Mouse (Mus musculus) spleen, embryonic (tissue): ENCODE measurements around the gene Pmvk.
"Not testable (repeated sequence)": the region's sequence is repeated elsewhere in the genome, so short reads cannot be mapped to it uniquely, and the experiment has no call there.

Experiments used
- CTCF ChIA-PET: fragments of 350-600 bp; sonication (Branson Sonifier 250); formaldehyde crosslinking; loops from one replicate; lab custom pipeline; 2022; lab: Charles Lee

Pmvk gene

GRCm38 (mm10) chr3:89425876-89426275 is 28.5 kb upstream of the Pmvk start:
- CTCF ChIA-PET = interaction anchor here (0.6 kb wide), 2 partner anchors 13 to 41 kb away, joined by 3 to 4 read pairs; no protein-coding TSS in a partner anchor

- CTCF ChIA-PET = not testable (repeated sequence)
Observed at GRCm38 (mm10) chr3:89429021-89429420, 25.3 kb upstream of the Pmvk start.

GRCm38 (mm10) chr3:89430171-89431159 is 23.9 kb upstream of the Pmvk start, which contains the start of gene Pygo2:
Pygo2 (plus strand) TSS chr3:89430214.
- CTCF ChIA-PET = no interaction called here

GRCm38 (mm10) chr3:89432606-89433005 is 21.7 kb upstream of the Pmvk start:
- CTCF ChIA-PET = interaction anchor here (0.6 kb wide), 1 partner anchor 402 kb away, joined by 4 read pairs; no protein-coding TSS in a partner anchor

GRCm38 (mm10) chr3:89434532-89434931 is 19.8 kb upstream of the Pmvk start:
- CTCF ChIA-PET = no interaction called here

- CTCF ChIA-PET = no interaction called here
Observed at GRCm38 (mm10) chr3:89435041-89435440, 19.3 kb upstream of the Pmvk start.

- CTCF ChIA-PET = interaction anchor here (0.6 to 0.7 kb wide), 2 partner anchors 43 to 404 kb away, joined by 3 to 5 read pairs; no protein-coding TSS in a partner anchor
Observed at GRCm38 (mm10) chr3:89436176-89437113, 17.9 kb upstream of the Pmvk start, which contains the start of gene Pbxip1. Pbxip1 (plus strand) TSS chr3:89436706.

- CTCF ChIA-PET = no interaction called here
Observed at GRCm38 (mm10) chr3:89437269-89437668, 17.1 kb upstream of the Pmvk start.

- CTCF ChIA-PET = interaction anchor here (1.0 kb wide), 1 partner anchor 9 kb away, joined by 3 read pairs; no protein-coding TSS in a partner anchor
Observed at GRCm38 (mm10) chr3:89440691-89441090, 13.7 kb upstream of the Pmvk start.

- CTCF ChIA-PET = interaction anchor here (0.7 to 1.6 kb wide), 5 partner anchors 8 to 36 kb away, joined by 3 to 6 read pairs (median 4); no protein-coding TSS in a partner anchor
Observed at GRCm38 (mm10) chr3:89448720-89449537, 5.4 kb upstream of the Pmvk start.

- CTCF ChIA-PET = interaction anchor here (0.5 to 1.6 kb wide), 5 partner anchors 9 to 64 kb away, joined by 3 to 6 read pairs (median 4); no protein-coding TSS in a partner anchor
Observed at GRCm38 (mm10) chr3:89449541-89449940, 4.8 kb upstream of the Pmvk start.

- CTCF ChIA-PET = interaction anchor here (0.6 to 0.8 kb wide), 3 partner anchors 13 to 62 kb away, joined by 3 to 6 read pairs (median 3); no protein-coding TSS in a partner anchor
Observed at GRCm38 (mm10) chr3:89451916-89452315, 2.4 kb upstream of the Pmvk start.

GRCm38 (mm10) chr3:89455786-89456285 is 1.5 kb downstream of the Pmvk start:
- CTCF ChIA-PET = interaction anchor here (0.6 to 1.5 kb wide), 4 partner anchors 11 to 479 kb away, joined by 4 to 10 read pairs (median 5); no protein-coding TSS in a partner anchor

- CTCF ChIA-PET = interaction anchor here (0.7 to 1.5 kb wide), 2 partner anchors 24 to 117 kb away, joined by 3 to 5 read pairs; no protein-coding TSS in a partner anchor
Observed at GRCm38 (mm10) chr3:89456726-89457665, 2.7 kb downstream of the Pmvk start.

GRCm38 (mm10) chr3:89458372-89458964 is 4.1 kb downstream of the Pmvk start:
- CTCF ChIA-PET = interaction anchor here (0.6 to 0.8 kb wide), 3 partner anchors 49 to 80 kb away, joined by 3 to 8 read pairs (median 4); no protein-coding TSS in a partner anchor

- CTCF ChIA-PET = interaction anchor here (0.5 to 0.8 kb wide), 4 partner anchors 49 to 81 kb away, joined by 3 to 8 read pairs (median 4); no protein-coding TSS in a partner anchor
Observed at GRCm38 (mm10) chr3:89458965-89459807, 4.8 kb downstream of the Pmvk start.

- CTCF ChIA-PET = no interaction called here
Observed at GRCm38 (mm10) chr3:89468268-89468667, 13.9 kb downstream of the Pmvk start.
